Mouse (Mus musculus) hematopoietic stem cell, adult 5-6 weeks (primary cell): ENCODE data around the gene Znrf1. TPM values are rescaled to one million over a fixed set of nuclear protein-coding genes. Genes with fewer than 3 reads are reported as not detected.
A peak's percentile ranks its signal among the peaks of the same experiment; 100 is the strongest.

ENCODE experiments used
- ATAC-seq, 2 experiments: fragments of 125-278 bp in 1 of 2; replicated peaks in 1 of 2; 2 replicates each; pipeline ENCODE4 v1.8.0; 2016 to 2017; ENCODE audit warnings: inconsistent platforms in 2 of 2, mild to moderate bottlenecking in 2 of 2, moderate number of reproducible peaks in 2 of 2, low read depth in 1 of 2, moderate TSS enrichment in 1 of 2; ENCODE audit not compliant: low FRiP score in 2 of 2, poor library complexity in 2 of 2, severe bottlenecking in 2 of 2, insufficient read depth in 1 of 2, low TSS enrichment in 1 of 2
- total RNA-seq: library from RNA; stranded (forward); fragments of 172-1452, 232-1000 nt; gene quantifications from 2 replicates; pipeline ENCODE4 v1.2.3, GENCODE M21; 2017

Znrf1 gene
- total RNA-seq, result 57.9 and 116 TPM in 2 replicates

GRCm38 (mm10) chr8:111536031-111536977 is at the start of gene Znrf1:
Gene Znrf1, plus strand, starts transcription at chr8:111536097.
- ATAC-seq, result peak; percentile 75 to 80

GRCm38 (mm10) chr8:111490034-111490591 is 45.8 kb upstream of the Znrf1 start:
- ATAC-seq, result no peak

DNA sequence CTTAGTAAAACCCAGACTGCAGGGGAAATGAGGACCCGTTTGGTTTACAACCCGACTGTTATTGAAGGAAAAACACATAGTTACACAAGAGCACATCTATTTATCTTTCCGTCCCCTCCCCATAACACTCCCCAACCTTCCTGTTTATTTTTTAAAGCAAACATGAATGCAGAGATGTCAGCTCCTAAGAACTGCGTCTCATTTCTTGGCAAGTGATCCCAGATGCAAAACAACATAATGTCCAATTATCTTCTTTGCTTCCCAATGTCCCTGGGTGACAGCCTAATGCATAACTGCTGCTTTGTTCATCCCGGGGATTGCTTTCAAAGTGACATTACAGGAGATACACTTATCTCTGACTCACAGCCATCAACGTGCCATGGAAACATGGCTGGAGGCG is 44.7 kb upstream of the Znrf1 start:
- ATAC-seq, result no peak

DNA sequence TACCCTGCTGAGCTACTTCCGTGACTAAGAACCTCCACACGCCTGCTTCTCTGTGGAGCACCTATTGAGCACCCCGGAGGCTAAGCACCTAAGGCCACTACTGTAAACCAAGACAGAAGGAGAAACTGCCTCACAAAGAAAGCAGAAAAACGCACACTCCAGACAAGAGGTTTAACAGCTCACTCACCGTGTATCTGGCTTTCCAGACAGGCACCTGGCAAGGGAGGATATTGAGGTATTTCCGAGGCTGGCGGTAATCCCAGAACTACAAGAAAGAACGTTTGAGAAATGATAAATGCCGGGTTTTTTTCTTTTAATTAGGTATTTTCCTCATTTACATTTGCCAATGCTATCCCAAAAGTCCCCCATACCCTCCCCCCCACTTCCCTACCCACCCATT is 43.4 kb upstream of the Znrf1 start:
- ATAC-seq, result no peak

- ATAC-seq, result no peak
These were observed 42.7 kb upstream of the Znrf1 start for GRCm38 (mm10) chr8:111493176-111493575.

DNA sequence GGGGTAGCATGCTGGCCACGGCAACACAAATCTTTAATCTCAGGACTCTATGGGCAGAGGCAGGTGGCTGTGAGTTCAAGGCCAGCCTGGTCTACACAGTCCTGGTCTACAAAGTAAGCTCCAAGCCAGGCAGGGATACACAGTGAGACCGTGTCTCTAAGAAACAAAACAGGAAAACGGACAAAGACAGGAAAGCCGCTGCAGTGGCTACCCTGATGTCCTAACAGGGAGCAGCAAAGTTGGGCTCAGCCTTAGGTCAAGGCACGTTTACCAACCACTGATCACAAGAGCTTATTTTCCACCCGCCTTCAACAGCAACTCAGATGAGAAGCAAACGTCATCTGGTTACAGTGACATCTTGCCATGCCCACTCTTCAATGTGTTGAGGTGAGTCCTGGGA is 39.6 kb upstream of the Znrf1 start:
- no peak for ATAC-seq

DNA sequence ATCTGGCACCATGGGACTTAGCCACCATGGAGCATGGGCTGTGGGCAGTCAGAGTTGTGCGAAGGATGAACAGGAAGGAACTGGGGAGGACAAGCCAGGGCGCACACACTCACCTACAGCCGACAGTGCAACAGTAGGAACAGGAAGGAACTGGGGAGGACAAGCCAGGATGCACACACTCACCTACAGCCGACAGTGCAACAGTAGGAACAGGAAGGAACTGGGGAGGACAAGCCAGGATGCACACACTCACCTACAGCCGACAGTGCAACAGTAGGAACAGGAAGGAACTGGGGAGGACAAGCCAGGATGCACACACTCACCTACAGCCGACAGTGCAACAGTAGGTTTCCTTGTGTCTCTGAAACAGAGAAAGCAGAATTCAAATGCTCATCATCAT is 37.6 kb upstream of the Znrf1 start:
- ATAC-seq, result peak; percentile 22 to 63; a peak in 3 of 4 replicates

DNA sequence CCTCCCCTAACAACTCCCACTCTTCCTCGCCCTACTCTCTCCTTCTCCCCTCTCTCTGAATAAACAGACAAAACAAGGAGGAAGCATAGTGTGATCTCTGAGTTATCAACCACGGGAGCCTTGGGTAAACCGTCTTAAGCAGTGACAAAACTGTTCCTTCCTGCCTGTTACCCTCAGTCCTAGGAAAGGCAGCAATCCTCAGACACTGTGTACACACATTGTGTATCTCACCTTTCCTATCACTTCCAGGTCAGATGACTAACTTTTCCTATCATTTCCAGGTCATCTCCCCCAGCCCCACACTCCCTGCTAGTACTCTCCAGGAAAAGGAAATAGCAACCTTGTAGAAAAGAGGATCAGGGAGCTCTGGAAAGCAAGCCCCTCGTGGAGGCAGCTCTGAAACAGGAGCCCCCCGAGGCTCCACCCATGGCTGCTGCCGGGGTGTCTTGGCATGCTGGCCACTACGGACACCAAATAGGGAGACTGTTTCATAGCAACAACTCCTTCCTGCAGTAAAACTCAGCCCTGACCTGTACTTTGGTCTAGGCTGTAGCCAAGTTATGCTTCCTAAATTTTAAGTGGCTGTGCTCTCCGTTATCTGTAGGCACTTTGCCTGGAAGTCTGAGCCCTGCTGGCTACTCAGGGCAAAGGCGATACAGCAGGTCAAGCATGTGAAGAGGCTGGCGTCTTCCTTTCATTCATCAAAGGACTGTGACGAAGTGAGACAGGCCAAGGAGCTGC is 34.0 kb upstream of the Znrf1 start:
- ATAC-seq, result no peak

DNA sequence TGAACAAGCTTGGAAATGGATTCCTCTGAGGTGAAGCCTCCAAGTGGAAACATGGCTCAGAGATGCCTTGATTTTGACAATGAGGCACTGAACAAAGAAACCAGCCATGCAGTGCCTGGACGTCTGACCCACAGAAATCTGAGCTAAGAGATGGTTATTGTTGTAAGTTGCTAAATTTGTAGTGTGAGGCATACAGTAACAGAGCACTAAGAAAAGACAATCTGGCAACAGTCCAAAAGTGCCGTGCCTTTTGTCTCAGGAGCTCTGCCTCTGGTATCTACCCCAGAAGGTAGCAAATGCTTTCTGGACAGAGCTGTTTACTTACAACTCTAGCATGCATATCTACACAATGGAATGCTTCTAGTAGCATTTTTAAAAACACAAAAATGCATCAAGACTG is 27.3 kb upstream of the Znrf1 start:
- no peak for ATAC-seq

- ATAC-seq, result no peak; a peak in 1 of 4 replicates
These were observed 26.6 kb upstream of the Znrf1 start for GRCm38 (mm10) chr8:111509278-111509677.

GRCm38 (mm10) chr8:111510401-111510800 is 25.5 kb upstream of the Znrf1 start:
- ATAC-seq, result no peak

DNA sequence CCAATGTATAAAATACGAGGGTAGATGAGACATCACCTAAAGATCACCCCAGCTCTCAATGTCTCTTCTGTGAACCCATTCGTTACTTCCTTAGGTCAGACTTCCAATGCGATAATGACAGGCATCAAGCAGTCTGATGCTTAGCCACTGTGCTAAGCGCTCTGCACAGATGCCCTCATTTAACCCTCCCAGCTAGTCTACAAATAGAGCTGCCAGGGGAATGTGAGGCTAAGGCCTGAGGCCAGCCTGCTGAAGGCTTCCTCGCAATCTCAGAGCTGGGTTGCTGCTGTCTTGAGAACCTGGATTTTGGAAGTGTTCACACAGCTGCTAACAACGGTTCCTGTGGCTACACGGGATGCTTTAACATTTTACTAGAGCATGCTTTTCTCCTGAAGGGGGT is 23.0 kb upstream of the Znrf1 start:
- no peak for ATAC-seq

GRCm38 (mm10) chr8:111513446-111513845 is 22.5 kb upstream of the Znrf1 start:
- ATAC-seq, result no peak

DNA sequence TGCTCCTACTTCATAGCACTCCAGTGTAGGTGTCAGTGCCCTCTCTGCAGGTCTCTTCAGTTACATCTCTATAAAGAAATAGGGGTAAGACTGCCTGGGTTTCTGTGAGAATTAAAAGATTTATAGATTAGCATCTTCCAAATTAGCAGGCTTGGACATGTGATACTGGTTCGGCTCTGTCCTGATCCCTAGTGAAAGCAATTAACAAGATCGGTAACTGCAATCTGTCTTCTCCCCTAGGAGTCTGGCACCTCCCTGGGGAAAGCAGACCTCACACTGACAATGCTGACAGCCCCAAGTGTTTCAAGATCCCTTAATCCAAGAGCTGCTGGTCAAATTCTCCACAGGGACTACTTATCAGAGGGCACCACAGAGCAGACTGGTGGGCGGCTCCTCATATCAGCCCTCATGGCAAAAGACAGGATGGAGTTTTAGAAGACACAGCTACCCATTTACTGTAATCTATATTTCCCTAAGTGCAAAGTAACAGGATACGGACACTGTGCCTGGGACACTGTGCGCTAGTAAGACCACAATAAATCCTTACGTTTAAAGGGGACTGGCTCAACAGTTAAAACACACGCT is 19.4 kb upstream of the Znrf1 start:
- no peak for ATAC-seq

GRCm38 (mm10) chr8:111517466-111517865 is 18.4 kb upstream of the Znrf1 start:
- ATAC-seq, result no peak

GRCm38 (mm10) chr8:111521713-111522429 is 14.0 kb upstream of the Znrf1 start, which contains the start of gene Wdr59:
Gene Wdr59, minus strand, starts transcription at chr8:111522092.
- ATAC-seq, result peak; percentile 100

- ATAC-seq, result peak in 1 of 2 experiments; percentile 28; a peak in 1 of 4 replicates
These were observed 9.4 kb upstream of the Znrf1 start for GRCm38 (mm10) chr8:111526403-111527024.
